Mouse (Mus musculus) midbrain, postnatal 0 days (tissue): ENCODE measurements around the gene Oxct1. TPM values are rescaled to one million over a fixed set of nuclear protein-coding genes. Genes with fewer than 3 reads are reported as not detected.

Experiments used
- ATAC-seq: fragments of 200-750 bp; cut with Nextera tagmentation; 2 replicates; pipeline ENCODE4 v1.8.0; 2017; ENCODE audit warnings: moderate number of reproducible peaks, mild to moderate bottlenecking, moderate TSS enrichment, moderate library complexity; ENCODE audit not compliant: low FRiP score
- DNase-seq: peaks from one replicate; pipeline ENCODE4 v3.0.0-alpha.2; 2015; ENCODE audit warnings: low spot score
- H3K27ac ChIP-seq: fragments of 300-500 bp; sonication (generic); 2 replicates; pipeline ENCODE4 v1.5.1; 2014; ENCODE audit warnings: low read depth, mild to moderate bottlenecking, low read length, mixed read lengths
- H3K27me3 ChIP-seq: fragments of 300-500 bp; sonication (generic); 2 replicates; pipeline ENCODE4 v1.6.1; 2014; ENCODE audit warnings: low read length, control low read depth, mixed read lengths; ENCODE audit not compliant: insufficient read depth
- H3K36me3 ChIP-seq: fragments of 300-500 bp; sonication (generic); 2 replicates; pipeline ENCODE4 v1.6.1; 2014; ENCODE audit warnings: low read length, control low read depth, mixed read lengths; ENCODE audit not compliant: insufficient read depth
- H3K4me1 ChIP-seq: fragments of 300-500 bp; sonication (generic); 2 replicates; pipeline ENCODE4 v1.6.1; 2014; ENCODE audit warnings: mild to moderate bottlenecking, control low read depth, antibody characterized with exemption, low read length, mixed read lengths; ENCODE audit not compliant: insufficient read depth
- H3K4me2 ChIP-seq: fragments of 300-500 bp; sonication (generic); 2 replicates; pipeline ENCODE4 v1.6.1; 2014; ENCODE audit warnings: low read depth, mild to moderate bottlenecking, low read length, mixed read lengths; ENCODE audit not compliant: poor library complexity, severe bottlenecking
- H3K4me3 ChIP-seq: fragments of 300-500 bp; sonication (generic); 2 replicates; pipeline ENCODE4 v1.5.1; 2014; ENCODE audit warnings: low read depth, mild to moderate bottlenecking, low read length, moderate library complexity
- H3K9ac ChIP-seq: fragments of 300-500 bp; sonication (generic); replicated peaks from 2 replicates; pipeline ENCODE4 v1.6.1; 2014; ENCODE audit warnings: mild to moderate bottlenecking, low read length, moderate library complexity, mixed read lengths; ENCODE audit not compliant: poor library complexity, severe bottlenecking
- H3K9me3 ChIP-seq: fragments of 300-500 bp; sonication (generic); 2 replicates; pipeline ENCODE4 v1.6.1; 2016; ENCODE audit warnings: low read length, control low read depth
- CTCF ChIP-seq: IDR thresholded peaks from 2 replicates; pipeline ENCODE4 v1.5.1; 2016; ENCODE audit warnings: antibody characterized with exemption, mild to moderate bottlenecking
- WGBS: fragments of 180-500 bp; shearing (Covaris S2); extraction: QIAGEN DNeasy Blood & Tissue Kit; methylation state at CpG from one replicate; pipeline ENCODE4 v1.1.7; 2014; 5-methylcytosine and 5-hydroxymethylcytosine counted together
- polyA plus RNA-seq: library from polyadenylated mRNA; unstranded; fragments of >200 nt; fragmentation: Nextera tagmentation; extraction: Ambion mirVana; gene quantifications from 2 replicates; pipeline ENCODE4 v1.2.1, GENCODE M21; 2015
- total RNA-seq: library from RNA; depleted of rRNA; stranded (reverse); fragments of >200 nt; gene quantifications from 2 replicates; pipeline ENCODE4 v1.2.3, GENCODE M21; 2014

The Oxct1 gene
- total and polyA plus RNA-seq, 2 experiments from 2014 or later = 240 to 461 TPM

GRCm38 (mm10) chr15:4026831-4027584, 825 bp downstream of the Oxct1 start:
- peak overlapping the region; percentile 97 for H3K27ac ChIP-seq
- H3K4me2 ChIP-seq = peak overlapping the region; percentile 51
- DNase-seq (peak; percentile 91), ATAC-seq (peak; percentile 84)
- peaks cover under 1% of the 10 kb centered on the region; the same call in 1 of the 2 replicates for H3K36me3 ChIP-seq
- 0% methylated on average over 62 of the region's 65 CpGs for WGBS
- peak overlapping the region; percentile 80 for H3K4me3 ChIP-seq
- peak; percentile 39 for TF ChIP-seq CTCF
- no peaks in the 10 kb centered on the region for H3K9me3 ChIP-seq
- no peaks in the 10 kb centered on the region for H3K27me3 ChIP-seq
- peaks cover 7% of the 10 kb centered on the region; the same call in 1 of the 2 replicates for H3K4me1 ChIP-seq
- peak overlapping the region; percentile 88 for H3K9ac ChIP-seq

- DNase-seq (peak; percentile 1), ATAC-seq (no peak)
- Histone ChIP-seq H3K4me2 (peak overlapping the region; percentile 51), H3K4me1 (peaks cover 7% of the 10 kb centered on the region; the same call in 1 of the 2 replicates), H3K27me3 (no peaks in the 10 kb centered on the region), H3K4me3 (peak overlapping the region; percentile 80), H3K9ac (peak overlapping the region; percentile 88; the same call in 1 of the 2 replicates), H3K36me3 (peaks cover 3% of the 10 kb centered on the region; the same call in 1 of the 2 replicates), H3K9me3 (no peaks in the 10 kb centered on the region), H3K27ac (peak overlapping the region; percentile 97)
- WGBS = 13% methylated on average over 6 of the region's 6 CpGs
- no peak for TF ChIP-seq CTCF
These were observed 1.7 kb downstream of the Oxct1 start for GRCm38 (mm10) chr15:4027671-4028410.

- TF ChIP-seq CTCF = no peak
- H3K4me2 ChIP-seq = peak overlapping the region; percentile 51; the same call in 1 of the 2 replicates
These were observed 2.2 kb downstream of the Oxct1 start for GRCm38 (mm10) chr15:4028411-4028700.

GRCm38 (mm10) chr15:4028960-4029359, 2.8 kb downstream of the Oxct1 start:
- H3K9me3 ChIP-seq = no peaks in the 10 kb centered on the region
- ATAC-seq (no peak), DNase-seq (no peak)
- H3K4me1 ChIP-seq = peaks cover 7% of the 10 kb centered on the region; the same call in 1 of the 2 replicates
- H3K36me3 ChIP-seq = peaks cover 3% of the 10 kb centered on the region; the same call in 1 of the 2 replicates
- H3K4me3 ChIP-seq = no peak overlapping the region
- H3K27ac ChIP-seq = no peak overlapping the region
- no peak overlapping the region for H3K9ac ChIP-seq
- TF ChIP-seq CTCF = no peak
- H3K27me3 ChIP-seq = no peaks in the 10 kb centered on the region
- H3K4me2 ChIP-seq = no peak overlapping the region

More at GRCm38 (mm10) chr15:4028411-4028700, 2.2 kb downstream of the Oxct1 start:
- WGBS = 72% methylated on average over 6 of the region's 6 CpGs
- Histone ChIP-seq H3K9ac (no peak overlapping the region), H3K4me3 (no peak overlapping the region), H3K36me3 (peaks cover 3% of the 10 kb centered on the region; the same call in 1 of the 2 replicates), H3K27ac (no peak overlapping the region), H3K9me3 (no peaks in the 10 kb centered on the region), H3K4me1 (peaks cover 7% of the 10 kb centered on the region; the same call in 1 of the 2 replicates), H3K27me3 (no peaks in the 10 kb centered on the region)
- DNase-seq = no peak
- no peak for ATAC-seq

- H3K36me3 ChIP-seq = peaks cover 8% of the 10 kb centered on the region; the same call in 1 of the 2 replicates
- 0 out of 2 replicates have a peak, but pooled peaks cover under 1% of the 10 kb centered on the region for H3K4me1 ChIP-seq
- H3K27ac ChIP-seq = no peak overlapping the region
- no peak for TF ChIP-seq CTCF
- H3K27me3 ChIP-seq = no peaks in the 10 kb centered on the region
- 81% methylated on average over 3 of the region's 3 CpGs for WGBS
- H3K9me3 ChIP-seq = no peaks in the 10 kb centered on the region
- no peak overlapping the region for H3K4me3 ChIP-seq
- DNase-seq (no peak), ATAC-seq (no peak)
- no peak overlapping the region for H3K4me2 ChIP-seq
- H3K9ac ChIP-seq = no peak overlapping the region
These were observed 7.2 kb downstream of the Oxct1 start for GRCm38 (mm10) chr15:4033168-4034004.
